Mouse (Mus musculus) heart, embryonic 13.5 days (tissue): ENCODE data around the gene Ppp2r1b. TPM values are rescaled to one million over a fixed set of nuclear protein-coding genes. Genes with fewer than 3 reads are reported as not detected.

ENCODE experiments used
- ATAC-seq: fragments of 200-750 bp; cut with Nextera tagmentation; 2 replicates; pipeline ENCODE4 v1.8.0; 2017; ENCODE audit warnings: moderate TSS enrichment; ENCODE audit not compliant: insufficient number of reproducible peaks, low FRiP score, low TSS enrichment; ENCODE audit errors: extremely low read depth
- H3K27ac ChIP-seq: fragments of 300-500 bp; sonication (generic); replicated peaks from 2 replicates; pipeline ENCODE4 v1.5.1; 2015; ENCODE audit warnings: moderate library complexity, mild to moderate bottlenecking, inconsistent platforms
- H3K27me3 ChIP-seq: fragments of 300-500 bp; sonication (generic); replicated peaks from 2 replicates; pipeline ENCODE4 v1.6.1; 2015; ENCODE audit warnings: mild to moderate bottlenecking, inconsistent platforms
- H3K36me3 ChIP-seq: fragments of 300-500 bp; sonication (generic); 2 replicates; pipeline ENCODE4 v1.6.1; 2015; ENCODE audit warnings: mild to moderate bottlenecking, inconsistent platforms
- H3K4me1 ChIP-seq: fragments of 300-500 bp; sonication (generic); 2 replicates; pipeline ENCODE4 v1.6.1; 2015; ENCODE audit warnings: inconsistent platforms
- H3K4me2 ChIP-seq: fragments of 300-500 bp; sonication (generic); 2 replicates; pipeline ENCODE4 v1.6.1; 2015; ENCODE audit warnings: inconsistent platforms, mild to moderate bottlenecking, moderate library complexity
- H3K4me3 ChIP-seq: fragments of 300-500 bp; sonication (generic); 2 replicates; pipeline ENCODE4 v1.5.1; 2015; ENCODE audit warnings: moderate library complexity, mild to moderate bottlenecking, inconsistent platforms
- H3K9ac ChIP-seq: fragments of 300-500 bp; sonication (generic); 2 replicates; pipeline ENCODE4 v1.6.1; 2015; ENCODE audit warnings: inconsistent platforms, mild to moderate bottlenecking, moderate library complexity
- H3K9me3 ChIP-seq: fragments of 300-500 bp; sonication (generic); 2 replicates; pipeline ENCODE4 v1.6.1; 2016; ENCODE audit warnings: inconsistent platforms
- WGBS: fragments of 180-500 bp; shearing (Covaris S2); methylation state at CpG from one replicate; pipeline ENCODE4 v1.1.7; 2015; ENCODE audit warnings: mixed read lengths; 5-methylcytosine and 5-hydroxymethylcytosine counted together
- polyA plus RNA-seq: library from polyadenylated mRNA; unstranded; fragments of >200 nt; fragmentation: Nextera tagmentation; extraction: Ambion mirVana; gene quantifications from 2 replicates; pipeline ENCODE4 v1.2.1, GENCODE M21; 2015

The Ppp2r1b gene
- polyA plus RNA-seq, 1 experiment from 2014 or later: 46.3 TPM

- no peaks in the 10 kb centered on the region for H3K9me3 ChIP-seq
- H3K9ac ChIP-seq: no peak overlapping the region
- H3K4me1 ChIP-seq: peaks cover 44% of the 10 kb centered on the region
- H3K27ac ChIP-seq: no peak overlapping the region
- H3K36me3 ChIP-seq: peaks cover 41% of the 10 kb centered on the region
- no peak for ATAC-seq
- H3K4me2 ChIP-seq: no peak overlapping the region
- no peak overlapping the region for H3K4me3 ChIP-seq
- 52% methylated on average over 4 of the region's 4 CpGs for WGBS
- H3K27me3 ChIP-seq: no peaks in the 10 kb centered on the region
Observed at GRCm38 (mm10) chr9:50889964-50890363, 44.9 kb downstream of the Ppp2r1b start.

- no peak overlapping the region for H3K9ac ChIP-seq
- 79% methylated on average over 3 of the region's 3 CpGs for WGBS
- H3K9me3 ChIP-seq: no peaks in the 10 kb centered on the region
- H3K4me3 ChIP-seq: no peak overlapping the region
- H3K4me2 ChIP-seq: no peak overlapping the region
- ATAC-seq: no peak
- no peak overlapping the region for H3K27ac ChIP-seq
- peaks cover 37% of the 10 kb centered on the region for H3K4me1 ChIP-seq
- H3K36me3 ChIP-seq: peaks cover 47% of the 10 kb centered on the region
- H3K27me3 ChIP-seq: no peaks in the 10 kb centered on the region
Observed at GRCm38 (mm10) chr9:50890494-50891090, 45.5 kb downstream of the Ppp2r1b start.

GRCm38 (mm10) chr9:50893665-50894064 lies 48.6 kb downstream of the Ppp2r1b start:
- ATAC-seq: no peak
- Histone ChIP-seq H3K9me3 (no peaks in the 10 kb centered on the region), H3K27me3 (no peaks in the 10 kb centered on the region), H3K4me2 (no peak overlapping the region), H3K27ac (no peak overlapping the region), H3K36me3 (peaks cover 77% of the 10 kb centered on the region), H3K9ac (no peak overlapping the region; the same call in 1 of the 2 replicates), H3K4me1 (peaks cover 15% of the 10 kb centered on the region), H3K4me3 (no peak overlapping the region)
- 69% methylated on average over 4 of the region's 4 CpGs for WGBS

GRCm38 (mm10) chr9:50900026-50900920 lies 55.2 kb downstream of the Ppp2r1b start:
- no peak overlapping the region for H3K9ac ChIP-seq
- 46% methylated on average over 7 of the region's 7 CpGs for WGBS
- H3K4me2 ChIP-seq: peak overlapping the region; percentile 9; the same call in 1 of the 2 replicates
- no peak overlapping the region for H3K4me3 ChIP-seq
- peaks cover 27% of the 10 kb centered on the region for H3K4me1 ChIP-seq
- H3K27ac ChIP-seq: peak overlapping the region; percentile 77
- ATAC-seq: no peak
- H3K27me3 ChIP-seq: no peaks in the 10 kb centered on the region
- H3K36me3 ChIP-seq: peaks cover 44% of the 10 kb centered on the region
- no peaks in the 10 kb centered on the region for H3K9me3 ChIP-seq

GRCm38 (mm10) chr9:50904196-50904847 lies 59.2 kb downstream of the Ppp2r1b start:
- Histone ChIP-seq H3K4me1 (peaks cover 36% of the 10 kb centered on the region), H3K9ac (no peak overlapping the region), H3K27me3 (no peaks in the 10 kb centered on the region), H3K4me3 (no peak overlapping the region), H3K4me2 (no peak overlapping the region), H3K9me3 (no peaks in the 10 kb centered on the region), H3K36me3 (peaks cover 14% of the 10 kb centered on the region), H3K27ac (no peak overlapping the region)
- no peak for ATAC-seq
- WGBS: 68% methylated on average over 6 of the region's 6 CpGs

GRCm38 (mm10) chr9:50905321-50905720 lies 60.2 kb downstream of the Ppp2r1b start:
- 68% methylated on average over 3 of the region's 3 CpGs for WGBS
- Histone ChIP-seq H3K36me3 (peaks cover 14% of the 10 kb centered on the region), H3K4me2 (no peak overlapping the region), H3K9me3 (no peaks in the 10 kb centered on the region), H3K9ac (no peak overlapping the region), H3K4me1 (peaks cover 27% of the 10 kb centered on the region), H3K4me3 (no peak overlapping the region), H3K27ac (no peak overlapping the region), H3K27me3 (no peaks in the 10 kb centered on the region)
- ATAC-seq: no peak

- ATAC-seq: no peak
- Histone ChIP-seq H3K27ac (no peak overlapping the region), H3K4me1 (peaks cover 11% of the 10 kb centered on the region), H3K9me3 (no peaks in the 10 kb centered on the region), H3K4me2 (no peak overlapping the region), H3K27me3 (no peaks in the 10 kb centered on the region), H3K9ac (no peak overlapping the region), H3K36me3 (peaks cover 46% of the 10 kb centered on the region), H3K4me3 (no peak overlapping the region)
- 60% methylated on average over 7 of the region's 7 CpGs for WGBS
Observed at GRCm38 (mm10) chr9:50911861-50912515, 66.9 kb downstream of the Ppp2r1b start.

GRCm38 (mm10) chr9:50918131-50918530 lies 73.0 kb downstream of the Ppp2r1b start:
- Histone ChIP-seq H3K4me3 (no peak overlapping the region), H3K9me3 (no peaks in the 10 kb centered on the region), H3K4me1 (peaks cover 21% of the 10 kb centered on the region; the same call in 1 of the 2 replicates), H3K27ac (no peak overlapping the region), H3K36me3 (peaks cover 16% of the 10 kb centered on the region), H3K27me3 (no peaks in the 10 kb centered on the region), H3K4me2 (no peak overlapping the region), H3K9ac (no peak overlapping the region)
- 80% methylated on average over 3 of the region's 3 CpGs for WGBS
- no peak for ATAC-seq

- Histone ChIP-seq H3K4me1 (peaks cover 26% of the 10 kb centered on the region), H3K27ac (no peak overlapping the region), H3K4me3 (no peak overlapping the region), H3K36me3 (peaks cover 11% of the 10 kb centered on the region), H3K9ac (no peak overlapping the region), H3K4me2 (no peak overlapping the region), H3K27me3 (no peaks in the 10 kb centered on the region), H3K9me3 (no peaks in the 10 kb centered on the region)
- no peak for ATAC-seq
- WGBS: 94% methylated on average over 2 of the region's 2 CpGs
Observed at GRCm38 (mm10) chr9:50919554-50919953, 74.5 kb downstream of the Ppp2r1b start.

GRCm38 (mm10) chr9:50920933-50921895 lies 76.1 kb downstream of the Ppp2r1b start:
- WGBS: 68% methylated on average over 3 of the region's 3 CpGs
- Histone ChIP-seq H3K36me3 (peaks cover 1% of the 10 kb centered on the region), H3K4me1 (peaks cover 34% of the 10 kb centered on the region), H3K9me3 (no peaks in the 10 kb centered on the region), H3K27me3 (no peaks in the 10 kb centered on the region), H3K4me2 (no peak overlapping the region), H3K4me3 (no peak overlapping the region), H3K27ac (no peak overlapping the region), H3K9ac (no peak overlapping the region)
- ATAC-seq: no peak
